Mouse (Mus musculus): ENCODE measurements at regions not wholly inside any gene's neighbourhood (a gene's known extent, or its start where the extent isn't known, plus 50 kb on each side); places are given as distances from the start of the nearest gene placed in this dataset.
A peak's percentile ranks its signal among the peaks of the same experiment; 100 is the strongest.

GRCm38 (mm10) chr2:137571146-137571545, 454.7 kb upstream of the Jag1 start:
- DNase-seq, result no peak

GRCm38 (mm10) chr2:137566619-137567018, 450.2 kb upstream of the Jag1 start:
- DNase-seq, result no peak

DNA sequence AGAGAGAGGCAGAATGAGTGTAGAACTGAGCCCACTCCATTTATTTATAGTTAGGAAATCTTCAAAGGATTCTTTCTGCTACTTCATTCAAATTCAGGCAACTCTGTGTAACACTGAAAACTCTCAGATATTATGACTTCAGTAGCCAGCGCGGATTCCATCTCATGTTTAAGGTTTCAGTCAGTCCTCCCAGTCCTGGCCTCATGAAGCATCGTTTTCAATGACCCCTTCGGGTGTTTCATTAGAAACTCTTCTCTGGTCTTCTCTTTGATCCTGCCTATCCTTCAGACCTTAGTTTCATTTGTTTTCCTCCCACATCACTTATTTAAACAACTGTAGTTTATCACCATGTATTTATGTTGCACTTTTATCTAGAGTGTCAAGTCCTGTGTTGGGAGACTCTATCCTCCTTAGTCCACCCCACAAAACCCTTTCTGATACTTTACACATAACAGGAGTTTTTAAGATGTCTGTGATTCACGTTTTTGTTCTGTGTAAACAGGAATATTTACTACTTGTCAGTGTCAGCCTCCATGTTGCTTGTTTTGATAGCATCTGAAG, 447.7 kb upstream of the Jag1 start:
- DNase-seq, result no peak

DNA sequence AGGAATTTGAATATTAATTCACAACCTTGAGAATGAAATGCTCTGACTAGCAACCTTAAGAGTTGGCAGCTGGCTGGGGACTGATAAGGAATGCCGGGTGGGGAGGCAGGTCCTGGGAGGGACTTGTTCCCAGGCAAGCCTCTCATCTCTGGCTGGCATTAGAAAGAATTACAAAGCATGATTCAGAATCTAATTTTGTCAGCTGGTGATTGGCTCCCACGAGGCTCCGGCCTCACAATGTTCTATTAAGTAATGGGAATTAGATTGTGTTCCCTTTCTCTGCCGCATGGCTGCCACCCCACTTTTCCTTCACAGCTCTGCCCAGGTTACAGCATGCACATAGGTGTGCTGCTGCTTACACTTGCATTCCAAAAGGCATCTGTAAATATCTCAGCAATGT, 443.9 kb upstream of the Jag1 start:
- no peak for DNase-seq

GRCm38 (mm10) chr2:137553871-137554270, 437.4 kb upstream of the Jag1 start:
- DNase-seq, result no peak

DNA sequence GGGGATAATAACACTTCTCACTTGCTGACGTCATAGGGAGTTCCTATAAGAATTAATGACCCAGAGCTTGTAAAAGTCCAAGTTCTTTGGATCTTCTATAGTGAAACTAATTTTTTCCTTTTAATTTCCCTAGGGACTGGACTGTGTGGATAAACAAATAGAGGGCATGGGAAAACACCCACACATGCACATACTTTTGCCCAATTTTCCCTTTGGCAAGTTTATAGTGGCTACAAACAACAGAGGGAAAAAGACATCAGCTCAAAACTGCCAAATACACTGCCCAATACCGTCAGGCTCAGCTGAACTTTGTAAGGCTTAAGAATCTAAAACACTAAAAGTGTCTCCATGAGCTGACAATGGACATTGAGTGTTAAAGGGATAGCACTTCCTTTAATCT, 420.1 kb upstream of the Jag1 start:
- no peak for DNase-seq

DNA sequence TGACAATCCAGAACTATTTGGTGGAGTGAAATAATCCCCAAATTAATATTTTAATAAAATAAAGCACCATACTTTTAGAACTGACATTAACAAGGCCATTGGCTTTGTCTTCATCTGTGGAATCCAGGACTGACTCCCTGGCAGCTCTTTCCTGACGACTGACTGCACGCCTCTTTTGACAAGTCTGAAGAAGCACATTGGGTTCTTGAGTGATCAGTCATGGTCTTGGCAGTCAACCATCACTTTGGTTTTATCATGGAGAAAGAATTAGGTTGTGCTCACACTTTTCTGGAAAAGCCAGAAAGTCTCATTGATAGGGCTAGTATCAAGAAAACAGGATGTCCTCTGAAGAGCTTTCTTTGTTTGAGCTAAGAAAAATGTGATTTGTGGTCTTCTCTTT, 399.8 kb upstream of the Jag1 start:
- no peak for DNase-seq

DNA sequence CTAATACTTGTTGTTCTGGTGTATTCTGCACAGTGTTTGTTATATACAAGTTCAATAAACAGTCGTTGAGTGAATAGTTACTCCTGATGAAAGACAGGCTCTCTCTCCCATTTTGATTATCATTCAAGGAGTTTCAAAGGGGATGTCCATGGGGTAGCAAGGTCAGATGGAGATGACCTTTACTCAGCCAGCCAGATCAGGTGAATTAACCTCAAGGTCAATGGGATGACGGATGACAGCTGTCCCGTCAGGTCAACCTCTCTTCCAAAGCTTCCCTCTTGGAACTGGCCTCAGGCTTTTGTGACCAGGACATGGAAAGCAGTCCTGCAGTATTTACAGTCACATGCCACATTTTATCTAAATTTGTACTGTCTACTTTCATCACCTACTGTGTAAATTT, 398.6 kb upstream of the Jag1 start:
- no peak for DNase-seq

GRCm38 (mm10) chr2:137513895-137514506, 397.6 kb upstream of the Jag1 start:
- no peak for DNase-seq

- DNase-seq, result no peak
These were observed 394.3 kb upstream of the Jag1 start for GRCm38 (mm10) chr2:137510671-137511235.

DNA sequence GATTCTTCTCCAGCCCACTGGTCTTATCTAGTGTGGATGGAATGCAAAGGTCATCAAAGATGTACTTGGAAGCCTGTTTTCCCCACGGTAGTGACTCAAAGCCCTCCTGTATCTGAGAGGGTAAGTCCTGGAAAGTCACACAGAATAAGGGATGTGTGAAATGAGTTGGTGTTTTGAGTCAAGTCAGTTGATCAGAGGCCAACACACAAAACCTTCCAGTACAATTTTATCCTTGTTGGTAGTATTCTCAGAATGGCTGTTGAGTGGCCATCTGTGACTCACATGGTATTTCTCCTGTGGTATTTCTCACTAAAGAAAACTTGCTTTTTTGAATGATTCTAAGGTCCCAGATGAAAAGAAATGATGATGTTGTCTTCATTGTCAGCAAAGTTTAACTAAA, 384.8 kb upstream of the Jag1 start:
- DNase-seq, result no peak

DNA sequence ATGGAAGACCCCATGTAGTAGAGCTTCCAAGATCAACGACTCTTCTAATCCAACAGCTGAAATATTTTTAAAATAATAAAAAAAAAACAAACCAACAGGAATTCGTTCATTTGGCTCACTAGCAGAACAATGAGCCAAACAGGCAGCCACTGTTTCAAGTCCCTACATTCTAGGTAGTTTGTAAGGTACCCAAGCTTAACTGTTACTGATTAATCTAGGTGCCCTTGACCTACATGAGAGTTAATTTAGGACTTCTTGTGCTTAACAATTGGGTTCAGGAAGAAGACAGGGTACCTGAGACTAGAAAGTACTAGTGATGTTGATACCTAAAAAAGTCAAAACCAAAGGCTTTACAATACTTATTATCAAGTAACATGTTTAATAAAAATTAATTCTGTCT, 381.2 kb upstream of the Jag1 start:
- no peak for DNase-seq

DNA sequence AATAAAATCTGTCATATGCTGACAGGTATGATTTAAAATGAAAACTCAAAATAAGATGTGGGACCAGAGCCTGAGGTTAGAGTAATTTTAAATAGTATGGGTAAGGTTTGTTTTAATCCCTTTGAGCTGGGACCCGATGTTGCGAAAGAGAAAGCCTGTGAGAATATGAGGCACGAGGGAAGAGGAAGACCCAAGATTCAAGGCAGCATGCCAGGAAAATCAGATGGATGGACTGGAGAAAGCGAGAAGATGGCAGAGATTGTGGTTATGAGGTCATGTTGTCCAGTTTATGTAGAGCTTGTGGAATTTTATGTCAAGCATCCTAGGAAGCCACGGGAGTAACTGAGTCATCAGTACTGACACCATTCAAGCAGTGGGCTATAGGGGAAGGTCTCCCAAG, 377.2 kb upstream of the Jag1 start:
- no peak for DNase-seq

DNA sequence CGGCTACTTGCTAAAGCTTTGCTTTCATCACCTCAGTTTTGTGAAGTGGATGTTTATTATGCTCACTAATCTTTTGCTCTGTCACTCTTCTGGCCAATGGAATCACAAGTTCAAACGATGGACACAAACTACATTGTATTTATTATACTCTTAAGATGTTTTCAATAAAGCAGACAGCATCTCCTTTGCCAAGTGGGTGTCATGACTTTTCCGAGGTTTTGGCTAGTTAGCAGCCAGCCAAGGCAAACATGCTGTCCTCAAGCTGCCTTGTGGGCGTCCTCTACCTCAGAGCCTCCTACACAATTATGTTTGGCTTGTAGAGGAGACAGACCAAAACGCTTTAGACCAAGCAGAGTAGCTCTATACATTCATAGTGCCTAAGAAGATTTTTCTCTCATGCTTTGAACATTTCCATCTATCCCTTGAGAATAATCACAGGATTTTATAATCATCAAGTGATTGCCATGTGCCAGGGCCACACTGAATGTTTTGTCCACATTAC, 372.8 kb upstream of the Jag1 start:
- peak; percentile 14 for DNase-seq

DNA sequence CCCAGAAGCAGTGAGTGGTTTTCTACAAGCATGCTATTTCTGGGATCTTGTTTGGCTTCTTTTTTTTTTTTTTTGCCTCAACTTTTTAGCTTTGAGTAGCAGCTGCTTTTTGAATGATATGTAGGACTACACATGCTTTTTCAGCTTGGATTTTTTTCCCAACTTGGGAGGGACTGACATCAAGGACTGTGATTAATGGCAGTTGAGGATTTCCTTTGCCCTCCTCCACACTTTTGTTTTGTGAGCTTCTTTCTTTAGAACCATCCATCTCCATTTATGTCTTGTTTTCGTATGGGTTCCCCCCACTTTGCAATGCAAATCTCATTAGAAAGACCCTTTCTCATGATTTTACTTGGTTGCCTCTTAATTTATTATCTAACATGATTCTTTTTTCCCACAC, 352.3 kb upstream of the Jag1 start:
- no peak for DNase-seq

GRCm38 (mm10) chr2:137457061-137457753, 340.8 kb upstream of the Jag1 start:
- DNase-seq, result no peak

DNA sequence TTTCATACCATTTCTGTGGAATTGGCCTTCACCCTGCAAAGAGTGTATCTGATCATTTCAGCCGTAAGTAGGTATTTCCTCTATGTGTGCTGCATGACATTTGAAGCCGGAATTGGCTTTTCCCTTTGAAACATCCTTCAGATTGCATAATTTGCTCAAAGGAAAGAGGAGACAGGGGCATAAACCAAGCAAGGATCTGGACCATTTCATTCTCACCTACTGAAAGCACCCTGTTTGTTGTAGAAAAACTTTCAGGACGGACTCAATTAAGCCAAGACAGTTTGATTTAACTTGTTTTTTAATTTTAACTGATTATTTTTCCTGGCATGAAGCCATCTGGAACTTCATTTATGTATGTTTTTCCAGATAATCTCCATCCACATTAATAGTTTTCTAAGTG, 340.0 kb upstream of the Jag1 start:
- DNase-seq, result no peak

GRCm38 (mm10) chr2:137446919-137447318, 330.5 kb upstream of the Jag1 start:
- no peak for DNase-seq

DNA sequence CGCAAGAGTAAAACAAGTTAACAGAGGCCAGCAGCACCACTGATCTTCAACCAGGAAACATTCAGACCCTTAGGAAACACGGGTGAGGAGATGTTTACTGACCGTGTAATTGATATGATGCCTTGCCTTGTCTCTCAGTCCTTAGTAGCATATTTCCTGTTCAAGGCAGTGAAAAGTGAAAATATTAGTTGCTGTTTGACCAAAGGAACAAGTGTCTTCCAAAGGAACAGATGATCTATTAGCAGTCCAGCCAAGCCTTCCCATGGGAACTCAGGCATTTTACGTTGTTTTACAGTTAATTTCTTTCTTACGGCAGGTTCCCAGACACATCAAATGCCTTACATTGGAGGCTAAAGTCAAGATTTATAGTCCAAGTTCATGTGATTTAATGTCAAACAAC, 321.3 kb upstream of the Jag1 start:
- DNase-seq, result no peak

DNA sequence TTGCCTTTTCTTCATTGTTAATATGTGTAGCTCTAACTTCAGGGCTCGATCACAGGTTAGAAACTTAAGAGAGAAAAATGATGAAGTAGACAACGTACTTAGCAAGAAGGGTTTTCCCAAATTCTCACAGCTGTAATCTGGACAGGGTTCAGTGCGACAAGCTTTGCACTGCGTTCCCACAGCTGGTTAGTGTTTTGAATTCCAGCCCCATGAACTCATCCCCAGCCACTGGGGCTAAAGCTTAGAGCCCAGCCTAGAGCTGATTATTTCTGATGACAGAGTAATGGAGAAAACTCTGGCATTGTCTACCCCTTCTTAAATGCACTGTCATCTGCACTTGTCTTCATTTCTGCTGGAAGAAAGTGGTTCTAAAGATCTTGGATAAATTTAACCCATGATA, 319.7 kb upstream of the Jag1 start:
- no peak for DNase-seq

- DNase-seq, result no peak
These were observed 306.2 kb upstream of the Jag1 start for GRCm38 (mm10) chr2:137422656-137423055.

- DNase-seq, result no peak
These were observed 303.2 kb upstream of the Jag1 start for GRCm38 (mm10) chr2:137419678-137420077.

DNA sequence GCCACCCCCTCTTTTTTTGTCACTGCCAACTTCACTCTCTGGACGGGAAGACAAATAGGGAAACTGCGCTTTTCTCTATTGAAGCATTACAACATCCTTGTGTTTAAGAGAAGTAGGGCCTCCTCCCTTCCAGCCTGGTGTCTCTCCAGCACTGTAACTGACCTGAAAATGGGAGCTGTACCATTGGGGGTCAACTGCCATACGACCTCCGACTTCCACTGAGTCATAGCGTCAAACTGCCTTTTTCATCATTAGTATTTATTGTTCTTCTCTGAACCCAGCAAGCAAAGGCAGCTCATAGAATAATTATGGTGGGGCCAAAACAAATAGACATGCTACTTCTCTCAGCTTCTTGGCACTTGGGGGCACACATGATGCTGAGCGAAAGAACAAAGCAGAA, 301.2 kb upstream of the Jag1 start:
- DNase-seq, result no peak

DNA sequence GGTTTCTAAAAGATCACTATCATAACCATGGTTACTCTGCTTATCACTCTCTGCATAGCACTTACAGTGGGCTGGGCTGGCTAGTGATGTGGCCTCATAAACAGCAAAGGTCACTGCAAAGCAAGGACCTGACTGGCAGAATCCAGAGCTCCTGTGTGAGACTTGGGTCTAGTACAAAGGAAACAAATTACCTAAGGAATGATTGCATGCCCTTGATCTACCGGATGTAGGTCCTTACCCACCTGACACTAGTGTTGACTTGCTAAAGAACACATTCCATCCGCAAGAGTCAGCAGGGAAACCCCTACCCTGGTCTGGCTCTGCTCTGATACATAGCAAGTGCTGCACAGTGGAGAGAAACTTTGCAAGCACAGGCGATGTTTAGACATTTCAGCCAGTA, 297.0 kb upstream of the Jag1 start:
- no peak for DNase-seq
